Mouse (Mus musculus): Measurements from ENCODE around the gene Nup160. TPM values are rescaled to one million over a fixed set of nuclear protein-coding genes. Genes with fewer than 3 reads are reported as not detected.

Gene Nup160
- polyA plus RNA-seq, 1 experiment from 2014 or later = 26.2 TPM

- Histone ChIP-seq H3K4me2 (no peak overlapping the region), H3K4me1 (replicated peaks) (no peaks in the 10 kb centered on the region), H3K9me3 (no peaks in the 10 kb centered on the region), H3K4me3 (no peak overlapping the region), H3K36me3 (peaks cover 85% of the 10 kb centered on the region), H3K27ac (replicated peaks) (no peak overlapping the region), H3K9ac (no peak overlapping the region), H3K27me3 (no peaks in the 10 kb centered on the region)
- whole genome bisulfite sequencing = 71% methylated on average over 5 of the region's 5 CpGs
- ATAC-seq (ENCODE audit: low read depth) = no peak
Measured at GRCm38 (mm10) chr2:90717948-90718347, 40.9 kb downstream of the Nup160 start.

- H3K9ac ChIP-seq = no peak overlapping the region
- no peak for ATAC-seq (ENCODE audit: low read depth)
- H3K27me3 ChIP-seq = no peaks in the 10 kb centered on the region
- no peaks in the 10 kb centered on the region for H3K9me3 ChIP-seq
- H3K4me1 ChIP-seq (replicated peaks) = no peaks in the 10 kb centered on the region
- H3K27ac ChIP-seq (replicated peaks) = no peak overlapping the region
- H3K4me2 ChIP-seq = no peak overlapping the region
- no peak overlapping the region for H3K4me3 ChIP-seq
- H3K36me3 ChIP-seq = peaks cover 88% of the 10 kb centered on the region
- WGBS = 97% methylated on average over 3 of the region's 3 CpGs
Measured at GRCm38 (mm10) chr2:90726818-90727217, 49.8 kb downstream of the Nup160 start.

GRCm38 (mm10) chr2:90735326-90735725 is 58.3 kb downstream of the Nup160 start:
- Histone ChIP-seq H3K27me3 (no peaks in the 10 kb centered on the region), H3K36me3 (peaks cover 74% of the 10 kb centered on the region), H3K9ac (no peak overlapping the region), H3K4me3 (no peak overlapping the region), H3K4me1 (replicated peaks) (no peaks in the 10 kb centered on the region), H3K27ac (replicated peaks) (no peak overlapping the region), H3K4me2 (no peak overlapping the region), H3K9me3 (no peaks in the 10 kb centered on the region)
- WGBS = 92% methylated on average over 11 of the region's 11 CpGs
- ATAC-seq (ENCODE audit: low read depth) = no peak

GRCm38 (mm10) chr2:90738801-90739200 is 61.8 kb downstream of the Nup160 start:
- no peaks in the 10 kb centered on the region for H3K27me3 ChIP-seq
- no peak overlapping the region for H3K4me3 ChIP-seq
- H3K9ac ChIP-seq = no peak overlapping the region
- H3K9me3 ChIP-seq = no peaks in the 10 kb centered on the region
- 93% methylated on average over 3 of the region's 3 CpGs for WGBS
- no peak overlapping the region for H3K27ac ChIP-seq (replicated peaks)
- no peak overlapping the region for H3K4me2 ChIP-seq
- H3K4me1 ChIP-seq (replicated peaks) = no peaks in the 10 kb centered on the region
- H3K36me3 ChIP-seq = peaks cover 41% of the 10 kb centered on the region
- ATAC-seq (ENCODE audit: low read depth) = no peak

GRCm38 (mm10) chr2:90739327-90739726 is 62.3 kb downstream of the Nup160 start:
- no peak for ATAC-seq (ENCODE audit: low read depth)
- 95% methylated on average over 3 of the region's 3 CpGs for WGBS
- H3K36me3 ChIP-seq = peaks cover 36% of the 10 kb centered on the region

GRCm38 (mm10) chr2:90739921-90740320 is 62.9 kb downstream of the Nup160 start:
- no peak for ATAC-seq (ENCODE audit: low read depth)
- no peak overlapping the region for H3K4me2 ChIP-seq
- peaks cover 7% of the 10 kb centered on the region; the same call in 1 of the 2 replicates for H3K4me1 ChIP-seq (replicated peaks)
- no peaks in the 10 kb centered on the region for H3K9me3 ChIP-seq
- no peak overlapping the region for H3K27ac ChIP-seq (replicated peaks)
- H3K4me3 ChIP-seq = no peak overlapping the region
- no peaks in the 10 kb centered on the region for H3K27me3 ChIP-seq
- peaks cover 30% of the 10 kb centered on the region for H3K36me3 ChIP-seq
- H3K9ac ChIP-seq = no peak overlapping the region
- 88% methylated on average over 5 of the region's 5 CpGs for WGBS

More at GRCm38 (mm10) chr2:90739327-90739726, 62.3 kb downstream of the Nup160 start:
- H3K27me3 ChIP-seq = no peaks in the 10 kb centered on the region
- H3K4me1 ChIP-seq (replicated peaks) = peaks cover 3% of the 10 kb centered on the region; the same call in 1 of the 2 replicates
- H3K27ac ChIP-seq (replicated peaks) = no peak overlapping the region
- H3K9me3 ChIP-seq = no peaks in the 10 kb centered on the region
- no peak overlapping the region for H3K9ac ChIP-seq
- no peak overlapping the region for H3K4me2 ChIP-seq
- no peak overlapping the region for H3K4me3 ChIP-seq

- 57% methylated on average over 12 of the region's 12 CpGs for WGBS
- Histone ChIP-seq H3K9ac (peak overlapping the region; percentile 59), H3K4me3 (peak overlapping the region; percentile 98), H3K9me3 (no peaks in the 10 kb centered on the region), H3K36me3 (peaks cover 14% of the 10 kb centered on the region), H3K4me2 (peak overlapping the region; percentile 57), H3K27ac (replicated peaks) (peak overlapping the region; percentile 95), H3K27me3 (no peaks in the 10 kb centered on the region), H3K4me1 (replicated peaks) (peaks cover 36% of the 10 kb centered on the region)
- ATAC-seq (ENCODE audit: low read depth) = peak; percentile 13
Measured at GRCm38 (mm10) chr2:90744285-90745052, 67.5 kb downstream of the Nup160 start.

- Histone ChIP-seq H3K9me3 (no peaks in the 10 kb centered on the region), H3K36me3 (peaks cover 18% of the 10 kb centered on the region), H3K27me3 (no peaks in the 10 kb centered on the region), H3K27ac (replicated peaks) (peak within 1 kb of the TSS; percentile 99), H3K9ac (peak within 1 kb of the TSS; percentile 99), H3K4me2 (peak within 1 kb of the TSS; percentile 92), H3K4me3 (peak within 1 kb of the TSS; percentile 98), H3K4me1 (replicated peaks) (peaks cover 41% of the 10 kb centered on the region)
- under 1% methylated on average over 44 of the region's 44 CpGs for WGBS
- peak; percentile 99 for ATAC-seq (ENCODE audit: low read depth)
Measured at GRCm38 (mm10) chr2:90745053-90745678, 68.2 kb downstream of the Nup160 start, which contains the start of gene Fnbp4. Fnbp4 (plus strand) TSS chr2:90745370.

- Histone ChIP-seq H3K27ac (replicated peaks) (peak overlapping the region; percentile 99), H3K9me3 (no peaks in the 10 kb centered on the region), H3K27me3 (no peaks in the 10 kb centered on the region), H3K9ac (peak overlapping the region; percentile 99), H3K4me2 (peak overlapping the region; percentile 92), H3K36me3 (peaks cover 25% of the 10 kb centered on the region), H3K4me1 (replicated peaks) (peaks cover 41% of the 10 kb centered on the region), H3K4me3 (peak overlapping the region; percentile 98)
- WGBS = under 1% methylated on average over 54 of the region's 54 CpGs
- ATAC-seq (ENCODE audit: low read depth) = peak; percentile 49
Measured at GRCm38 (mm10) chr2:90745740-90746537, 68.9 kb downstream of the Nup160 start.

GRCm38 (mm10) chr2:90746538-90746865 is 69.5 kb downstream of the Nup160 start:
- peak overlapping the region; percentile 92 for H3K4me2 ChIP-seq
- H3K27me3 ChIP-seq = no peaks in the 10 kb centered on the region
- ATAC-seq (ENCODE audit: low read depth) = no peak
- peak overlapping the region; percentile 99 for H3K9ac ChIP-seq
- H3K27ac ChIP-seq (replicated peaks) = peak overlapping the region; percentile 99
- H3K36me3 ChIP-seq = peaks cover 31% of the 10 kb centered on the region
- peak overlapping the region; percentile 98 for H3K4me3 ChIP-seq
- WGBS = 18% methylated on average over 4 of the region's 4 CpGs
- H3K4me1 ChIP-seq (replicated peaks) = peaks cover 41% of the 10 kb centered on the region
- no peaks in the 10 kb centered on the region for H3K9me3 ChIP-seq

GRCm38 (mm10) chr2:90747131-90747530 is 70.1 kb downstream of the Nup160 start:
- H3K9ac ChIP-seq = peak overlapping the region; percentile 99; the same call in 1 of the 2 replicates

More at GRCm38 (mm10) chr2:90747131-90747530, 70.1 kb downstream of the Nup160 start:
- ATAC-seq (ENCODE audit: low read depth) = no peak
- peaks cover 34% of the 10 kb centered on the region for H3K36me3 ChIP-seq
- no peaks in the 10 kb centered on the region for H3K27me3 ChIP-seq
- H3K27ac ChIP-seq (replicated peaks) = no peak overlapping the region
- peaks cover 41% of the 10 kb centered on the region for H3K4me1 ChIP-seq (replicated peaks)
- WGBS = 96% methylated on average over 10 of the region's 10 CpGs
- H3K4me3 ChIP-seq = peak overlapping the region; percentile 98
- H3K9me3 ChIP-seq = no peaks in the 10 kb centered on the region
- peak overlapping the region; percentile 92 for H3K4me2 ChIP-seq

All from neural tube, embryonic 13.5 days (tissue).